29 mouse cellular contexts compared by ENCODE assay signal in the genomic region with DNA sequence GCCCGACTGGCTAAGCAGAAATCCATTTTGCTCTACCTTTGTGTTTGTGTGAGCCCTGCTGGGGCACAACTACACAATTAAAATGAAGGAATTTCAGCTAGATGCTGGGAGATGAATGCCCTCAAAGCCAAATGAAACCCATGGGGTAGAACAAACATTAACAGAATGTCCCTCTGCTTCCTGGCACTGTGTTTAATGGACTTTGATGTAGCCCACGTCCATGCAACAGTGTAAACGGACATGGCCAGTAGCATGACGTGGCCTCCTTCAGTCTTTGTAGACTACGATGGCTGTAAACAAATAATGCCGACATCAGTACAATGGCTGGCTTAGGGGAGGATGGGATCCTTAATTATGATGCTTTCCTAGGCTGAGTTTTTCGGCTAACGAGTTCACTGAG.
DNase-seq lines count a peak whose midpoint lies in the region; ATAC-seq and TF ChIP-seq lines count a peak whose summit lies in the region.
"Had no signal": no experiment of that assay in that cellular context is flagged by ENCODE, and none has a peak within 500 bp of the region (broad histone marks: within the 10 kb centered on the region; RNA-seq: fewer than 3 reads in every experiment).

No protein-coding gene starts in this region.

- no peaks in the 10 kb centered on the region for H3K27me3 ChIP-seq in kidney, adult 2 months (replicated peaks; ENCODE audit: control insufficient read depth, insufficient read depth, low read length)
- no peaks in the 10 kb centered on the region for H3K27me3 ChIP-seq in liver, postnatal 0 days (ENCODE audit: insufficient read depth, low read length)
- H3K27me3 ChIP-seq: CH12.LX; forebrain, embryonic 15.5 days; heart, embryonic 12.5 days; heart, embryonic 15.5 days; hindbrain, embryonic 13.5 days had no signal

- peaks cover 25% of the 10 kb centered on the region; the same call in 1 of the 2 replicates for H3K4me1 ChIP-seq in kidney, adult 2 months (ENCODE audit: control insufficient read depth, insufficient read depth, low read length)
- H3K4me1 ChIP-seq in liver, postnatal 0 days (ENCODE audit: insufficient read depth): no peaks in the 10 kb centered on the region; the same call in 1 of the 2 replicates
- H3K4me1 ChIP-seq in embryonic fibroblast, embryonic 13.5 days (ENCODE audit: control insufficient read depth, insufficient read depth, low read length): peaks cover 19% of the 10 kb centered on the region

- TF ChIP-seq EP300 in liver, postnatal 0 days (IDR thresholded peaks at IDR 0.05; ENCODE audit: low read depth): no peak

- ATAC-seq in liver, postnatal 0 days: peak; percentile 64
- ATAC-seq: forebrain, embryonic 15.5 days; hindbrain, embryonic 16.5 days had no signal

- H3K9me3 ChIP-seq in liver, postnatal 0 days (ENCODE audit: low read length): no peaks in the 10 kb centered on the region
- H3K9me3 ChIP-seq: embryonic facial prominence, embryonic 10.5 days; embryonic facial prominence, embryonic 13.5 days; forebrain, embryonic 15.5 days; heart, embryonic 12.5 days; heart, embryonic 15.5 days; hindbrain, embryonic 10.5 days; hindbrain, embryonic 13.5 days had no signal

- no peak overlapping the region for H3K4me3 ChIP-seq in kidney, adult 2 months (ENCODE audit: insufficient read depth, low read depth, low read length)
- H3K4me3 ChIP-seq in liver, postnatal 0 days (ENCODE audit: low read depth, low read length): no peak overlapping the region
- no peak overlapping the region for H3K4me3 ChIP-seq in embryonic fibroblast, embryonic 13.5 days (ENCODE audit: insufficient read depth, low read length)
- H3K4me3 ChIP-seq: embryonic facial prominence, embryonic 10.5 days; embryonic facial prominence, embryonic 13.5 days; forebrain, embryonic 15.5 days; heart, embryonic 12.5 days; heart, embryonic 15.5 days; hindbrain, embryonic 10.5 days; hindbrain, embryonic 13.5 days had no signal

- no peak overlapping the region for H3K4me2 ChIP-seq in liver, postnatal 0 days (ENCODE audit: low read depth, low read length)
- H3K4me2 ChIP-seq: embryonic facial prominence, embryonic 13.5 days; forebrain, embryonic 15.5 days; heart, embryonic 12.5 days; heart, embryonic 15.5 days; hindbrain, embryonic 13.5 days had no signal

- TF ChIP-seq POLR2A in kidney, adult 2 months (IDR thresholded peaks at IDR 0.05; ENCODE audit: low read depth, low read length): no peak
- no peak for TF ChIP-seq POLR2A in embryonic fibroblast, embryonic 13.5 days (IDR thresholded peaks at IDR 0.05; ENCODE audit: low read depth, low read length)

- no peaks in the 10 kb centered on the region for H3K36me3 ChIP-seq in kidney, adult 2 months (ENCODE audit: control insufficient read depth, insufficient read depth, low read length)
- no peaks in the 10 kb centered on the region for H3K36me3 ChIP-seq in liver, postnatal 0 days (replicated peaks; ENCODE audit: insufficient read depth, low read length)
- H3K36me3 ChIP-seq: embryonic facial prominence, embryonic 10.5 days; embryonic facial prominence, embryonic 13.5 days; forebrain, embryonic 15.5 days; G1E; heart, embryonic 12.5 days; heart, embryonic 15.5 days; hindbrain, embryonic 10.5 days; hindbrain, embryonic 13.5 days had no signal

- DNase-seq in kidney, adult 2 months: peak; percentile 67
- no peak for DNase-seq in kidney, adult 18-20 months
- peak; percentile 9 for DNase-seq in kidney, postnatal 14 days
- DNase-seq in kidney, postnatal 10 days: no peak
- no peak for DNase-seq in liver, postnatal 0 days
- DNase-seq in liver: no peak
- DNase-seq: adrenal gland, adult 2 months; adrenal gland, postnatal 14 days; B cell, adult 2 months; cerebellum, adult 11 months; cerebellum, adult 2 months; cerebellum, postnatal 10 days; cerebellum, postnatal 36 days; embryo, embryonic 11 days; gastrocnemius, postnatal 25 days; heart, adult 18-20 months; heart, postnatal 10 days; heart, postnatal 36 days had no signal

- TF ChIP-seq CTCF in kidney, adult 2 months (conservative IDR thresholded peaks at IDR 0.05; ENCODE audit: insufficient read depth, insufficient read length, low read depth, low read length): no peak
- TF ChIP-seq CTCF in liver, postnatal 0 days (IDR thresholded peaks at IDR 0.05; ENCODE audit: low read depth): no peak
- TF ChIP-seq CTCF in embryonic fibroblast, embryonic 13.5 days (IDR thresholded peaks at IDR 0.05; ENCODE audit: borderline replicate concordance, insufficient read depth, low read length): no peak

- 63% methylated on average over 8 of the region's 8 CpGs for WGBS in kidney, adult 2 months
- WGBS in liver, postnatal 0 days (ENCODE audit: insufficient replicate concordance): 69% methylated on average over 8 of the region's 8 CpGs

- no peak overlapping the region for H3K27ac ChIP-seq in kidney, adult 2 months (ENCODE audit: insufficient read depth, low read depth, low read length)
- H3K27ac ChIP-seq in liver, postnatal 0 days (ENCODE audit: low read depth): no peak overlapping the region
- H3K27ac ChIP-seq in embryonic fibroblast, embryonic 13.5 days (ENCODE audit: insufficient read depth, low read length): peak overlapping the region; percentile 78
- H3K27ac ChIP-seq: embryonic facial prominence, embryonic 10.5 days; embryonic facial prominence, embryonic 13.5 days; forebrain, embryonic 15.5 days; hindbrain, embryonic 10.5 days; hindbrain, embryonic 13.5 days had no signal

- no peak overlapping the region for H3K9ac ChIP-seq in liver, postnatal 0 days (replicated peaks)
- H3K9ac ChIP-seq: embryonic facial prominence, embryonic 13.5 days; forebrain, embryonic 15.5 days; heart, embryonic 12.5 days; heart, embryonic 15.5 days; hindbrain, embryonic 13.5 days had no signal

Comparison
In these comparisons a context has a peak if more than half of its experiments do, and no peak if none do; other contexts are left out.
1. DNase-seq: peak in kidney, adult 2 months (single experiment) and kidney, postnatal 14 days (single experiment); none in kidney, adult 18-20 months (single experiment), kidney, postnatal 10 days (single experiment), liver, postnatal 0 days (single experiment) and liver (single experiment).